In the genomic region with DNA sequence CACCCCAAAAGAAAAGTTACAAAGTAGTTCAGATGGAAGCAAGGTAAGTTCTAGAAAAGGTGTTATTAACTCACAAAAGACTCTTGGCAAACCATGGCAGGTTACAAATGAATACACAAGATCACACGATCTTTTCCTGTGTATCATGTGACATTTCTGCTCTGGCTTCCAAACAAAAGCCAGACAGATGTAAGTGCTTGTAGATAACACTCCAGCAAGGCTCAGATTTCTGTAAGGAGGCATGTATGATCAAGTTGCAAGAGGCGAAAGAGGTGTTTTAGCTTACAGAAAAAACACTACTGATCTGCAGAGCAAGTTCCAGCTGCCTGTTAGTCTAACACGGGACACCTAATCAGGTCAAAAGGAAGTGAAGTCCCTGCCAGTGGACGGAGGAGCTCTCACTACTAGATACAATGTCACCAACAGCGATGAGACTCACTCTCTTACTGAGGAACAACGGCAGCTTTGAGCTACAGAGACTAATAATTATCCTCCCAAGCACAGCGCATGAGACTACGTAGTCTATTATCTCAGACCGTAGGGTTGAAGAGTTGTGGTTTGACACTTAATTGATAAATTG, we compare ENCODE assay signal across 16 mouse cellular contexts. TPM values are rescaled to one million over a fixed set of nuclear protein-coding genes. Genes with fewer than 3 reads are reported as not detected.
A peak's percentile ranks its signal among the peaks of the same experiment; 100 is the strongest.
DNase-seq lines count a peak whose midpoint lies in the region; ATAC-seq and TF ChIP-seq lines count a peak whose summit lies in the region.
"Had no signal": no experiment of that assay in that cellular context is flagged by ENCODE, and none has a peak within 500 bp of the region (broad histone marks: within the 10 kb centered on the region; RNA-seq: fewer than 3 reads in every experiment).

No protein-coding gene starts in this region.

- TF ChIP-seq RAD21 in MEL (IDR thresholded peaks at IDR 0.05; ENCODE audit: low read depth, low read length) = no peak

- intact Hi-C loops in heart, postnatal 25 days (cut with DNase I) = no loop called here

- no peak overlapping the region for H3K4me3 ChIP-seq in heart, embryonic 15.5 days
- no peak overlapping the region for H3K4me3 ChIP-seq in MEL (ENCODE audit: control insufficient read depth in 1 of 2, insufficient read depth in 1 of 2, low read depth in 2 of 2, low read length in 2 of 2)
- no peak overlapping the region for H3K4me3 ChIP-seq in limb, embryonic 13.5 days
- H3K4me3 ChIP-seq: liver, embryonic 13.5 days had no signal

- H3K27ac ChIP-seq in heart, embryonic 15.5 days = peak overlapping the region; percentile 24
- H3K27ac ChIP-seq in MEL (ENCODE audit: control insufficient read depth, low read depth, low read length) = no peak overlapping the region
- H3K27ac ChIP-seq in limb, embryonic 13.5 days = no peak overlapping the region
- H3K27ac ChIP-seq: hindbrain, postnatal 0 days; liver, embryonic 13.5 days had no signal

- H3K4me2 ChIP-seq in heart, embryonic 15.5 days = peak overlapping the region; percentile 28
- 0 out of 2 replicates have a peak overlapping the region, but pooled peaks have one; percentile 28 for H3K4me2 ChIP-seq in limb, embryonic 13.5 days (replicated peaks)
- H3K4me2 ChIP-seq: liver, embryonic 13.5 days had no signal

- no peak for ATAC-seq in heart, embryonic 15.5 days (replicated peaks; ENCODE audit: insufficient number of reproducible peaks, insufficient read depth, low FRiP score, low read depth)
- no peak; the same call in 1 of the 2 replicates for ATAC-seq in limb, embryonic 13.5 days (ENCODE audit: low FRiP score, low read depth)
- ATAC-seq: activated CD4-positive, CD25-positive, alpha-beta regulatory T cell, adult 4 months; hindbrain, postnatal 0 days had no signal

- H3K4me1 ChIP-seq in heart, embryonic 15.5 days (replicated peaks) = peaks cover 12% of the 10 kb centered on the region
- no peaks in the 10 kb centered on the region; a peak in 1 of 4 replicates for H3K4me1 ChIP-seq in MEL (ENCODE audit: control insufficient read depth in 1 of 2, insufficient read depth in 2 of 2, low read length in 2 of 2)
- H3K4me1 ChIP-seq in limb, embryonic 13.5 days = peaks cover 9% of the 10 kb centered on the region
- H3K4me1 ChIP-seq: liver, embryonic 13.5 days had no signal

- no peak overlapping the region for H3K9ac ChIP-seq in heart, embryonic 15.5 days
- H3K9ac ChIP-seq in MEL (ENCODE audit: control insufficient read depth, low read depth, low read length, poor library complexity, severe bottlenecking) = no peak overlapping the region
- no peak overlapping the region for H3K9ac ChIP-seq in limb, embryonic 13.5 days
- H3K9ac ChIP-seq: liver, embryonic 13.5 days had no signal

- TF ChIP-seq POLR2A in MEL (IDR thresholded peaks at IDR 0.05; ENCODE audit: control insufficient read depth in 1 of 2, insufficient read depth in 1 of 2, low read depth in 1 of 2, low read length in 2 of 2, poor library complexity in 1 of 2) = no peak

- DNase-seq in embryo, embryonic 10 days (ENCODE audit: low spot score) = peak; percentile 36
- no peak for DNase-seq in embryo, embryonic 10.5 days (ENCODE audit: low spot score)
- DNase-seq in heart, postnatal 25 days (ENCODE audit: low spot score) = no peak
- DNase-seq in MEL (ENCODE audit: low read depth, low spot score) = peak; percentile 8
- DNase-seq in c-Kit-positive CD71-positive TER-119-positive erythroid progenitor cells, embryonic 14.5 days (ENCODE audit: low spot score) = no peak
- no peak for DNase-seq in ovary, postnatal 36 days (ENCODE audit: low spot score)
- DNase-seq: cerebellum, adult 18-20 months; kidney, postnatal 25 days; liver, embryonic 13.5 days; right cerebral cortex, postnatal 4 days; thymus, adult 2 months had no signal

- TF ChIP-seq CTCF in MEL (IDR thresholded peaks at IDR 0.05 in 2 of 3, conservative IDR thresholded peaks at IDR 0.05 in 1 of 3; ENCODE audit: control insufficient read depth in 1 of 3, insufficient read depth in 1 of 3, low read depth in 2 of 3, low read length in 3 of 3, poor library complexity in 1 of 3, severe bottlenecking in 1 of 3) = no peak

- no peaks in the 10 kb centered on the region for H3K9me3 ChIP-seq in heart, embryonic 15.5 days (replicated peaks)
- H3K9me3 ChIP-seq in MEL (replicated peaks; ENCODE audit: insufficient read depth, low read length) = no peaks in the 10 kb centered on the region
- H3K9me3 ChIP-seq in limb, embryonic 13.5 days = no peaks in the 10 kb centered on the region; the same call in 1 of the 2 replicates
- H3K9me3 ChIP-seq: liver, embryonic 13.5 days had no signal

- H3K36me3 ChIP-seq in heart, embryonic 15.5 days = no peaks in the 10 kb centered on the region
- no peaks in the 10 kb centered on the region for H3K36me3 ChIP-seq in MEL (ENCODE audit: control insufficient read depth in 1 of 2, insufficient read depth in 2 of 2, low read length in 2 of 2)
- no peaks in the 10 kb centered on the region for H3K36me3 ChIP-seq in limb, embryonic 13.5 days
- H3K36me3 ChIP-seq: liver, embryonic 13.5 days had no signal

- no peaks in the 10 kb centered on the region for H3K27me3 ChIP-seq in heart, embryonic 15.5 days
- peaks cover 2 to 5% of the 10 kb centered on the region in 2 experiments; a peak in 2 of 4 replicates for H3K27me3 ChIP-seq in MEL (ENCODE audit: control insufficient read depth in 1 of 2, insufficient read depth in 2 of 2, low read length in 2 of 2)
- no peaks in the 10 kb centered on the region for H3K27me3 ChIP-seq in limb, embryonic 13.5 days

- H3K79me2 ChIP-seq in MEL (ENCODE audit: control insufficient read depth, insufficient read depth, low read length, poor library complexity) = no peaks in the 10 kb centered on the region

- 9% methylated on average over 9 of the region's 9 CpGs for WGBS in heart, embryonic 15.5 days
- 46% methylated on average over 9 of the region's 9 CpGs for WGBS in limb, embryonic 13.5 days

- no peak for TF ChIP-seq EP300 in MEL (IDR thresholded peaks at IDR 0.05; ENCODE audit: low read depth in 1 of 2, low read length in 2 of 2)

TF ChIP-seq in MEL, 35 proteins besides CTCF, POLR2A, EP300 and RAD21:
- TF ChIP-seq KAT2A (conservative IDR thresholded peaks at IDR 0.05; ENCODE audit: low read depth, low read length) (no peak), POLR2AphosphoS2 (IDR thresholded peaks at IDR 0.05; ENCODE audit: low read length) (no peak), MAX (IDR thresholded peaks at IDR 0.05; ENCODE audit: low read length) (no peak), NRF1 (IDR thresholded peaks at IDR 0.05; ENCODE audit: insufficient read depth, low read depth, low read length, poor library complexity, severe bottlenecking) (no peak), TAL1 (IDR thresholded peaks at IDR 0.05; ENCODE audit: low read length) (no peak), ZC3H11A (IDR thresholded peaks at IDR 0.05; ENCODE audit: low read depth, low read length) (no peak), MAFK (IDR thresholded peaks at IDR 0.05; ENCODE audit: borderline replicate concordance, low read depth, low read length) (no peak), MEF2A (IDR thresholded peaks at IDR 0.05; ENCODE audit: extremely low read depth, insufficient replicate concordance, low read depth, low read length, poor library complexity, severe bottlenecking) (no peak), TCF12 (IDR thresholded peaks at IDR 0.05; ENCODE audit: low read depth, low read length) (no peak), ELF1 (IDR thresholded peaks at IDR 0.05; ENCODE audit: low read depth, low read length) (no peak), E2F4 (IDR thresholded peaks at IDR 0.05; ENCODE audit: borderline replicate concordance, low read depth, low read length) (no peak), MAZ (IDR thresholded peaks at IDR 0.05; ENCODE audit: low read depth, low read length) (no peak), MYC (IDR thresholded peaks at IDR 0.05; ENCODE audit: low read depth, low read length) (no peak), JUND (IDR thresholded peaks at IDR 0.05; ENCODE audit: low read depth, low read length) (no peak), ZMIZ1 (IDR thresholded peaks at IDR 0.05; ENCODE audit: low read depth, low read length) (no peak), UBTF (IDR thresholded peaks at IDR 0.05; ENCODE audit: borderline replicate concordance, insufficient read depth, low read depth, low read length) (no peak), HCFC1 (IDR thresholded peaks at IDR 0.05; ENCODE audit: low read depth, low read length) (no peak), GATA1 (IDR thresholded peaks at IDR 0.05; ENCODE audit: low read depth, low read length) (no peak), ZKSCAN1 (IDR thresholded peaks at IDR 0.05; ENCODE audit: low read depth, low read length) (no peak)

RNA-seq across cellular contexts. Expression of a gene that starts 13.8 kb away (rescaled TPM):
- polyA plus RNA-seq in heart, embryonic 15.5 days (2015; fragmentation: Nextera tagmentation; extraction: Ambion mirVana) = 4.1 and 6.3 TPM in 2 replicates
- total RNA-seq in heart, postnatal 25 days (2021) = 1 to 10 TPM; 2.7 to 3.7 TPM
- 1.1 and 1.4 TPM in 2 replicates for total RNA-seq in MEL (2012; rRNA removed)
- polyA plus RNA-seq in MEL (2012; ENCODE audit: insufficient read depth in 1 of 2, insufficient read length in 2 of 2, low read depth in 1 of 2, low replicate concordance in 2 of 2, missing spikeins in 1 of 2) = 1 to 10 TPM in 1 of 2 experiments, not detected in 1; 1.8 TPM
- 11.3 and 12.7 TPM in 2 replicates for polyA plus RNA-seq in limb, embryonic 13.5 days (2015; fragmentation: Nextera tagmentation; extraction: Ambion mirVana)
- total RNA-seq: monocyte, adult 5-6 weeks had no signal

RNA-seq across cellular contexts. Expression of a gene that starts 46.0 kb away (rescaled TPM):
- polyA plus RNA-seq in heart, embryonic 15.5 days (2015; fragmentation: Nextera tagmentation; extraction: Ambion mirVana) = 42.1 and 52.3 TPM in 2 replicates
- 10 to 100 TPM; 75.9 to 79.1 TPM for total RNA-seq in heart, postnatal 25 days (2021)
- not detected in 2 replicates for total RNA-seq in MEL (2012; rRNA removed)
- polyA plus RNA-seq in MEL (2012; ENCODE audit: insufficient read depth in 1 of 2, insufficient read length in 2 of 2, low read depth in 1 of 2, low replicate concordance in 2 of 2, missing spikeins in 1 of 2) = not detected
- 16.9 and 18.4 TPM in 2 replicates for polyA plus RNA-seq in limb, embryonic 13.5 days (2015; fragmentation: Nextera tagmentation; extraction: Ambion mirVana)

Comparison
In these comparisons a context has a peak if more than half of its experiments do, and no peak if none do; other contexts are left out.
1. DNase-seq: peak in embryo, embryonic 10 days (single experiment) and MEL (single experiment); none in embryo, embryonic 10.5 days (single experiment), heart, postnatal 25 days (single experiment), c-Kit-positive CD71-positive TER-119-positive erythroid progenitor cells, embryonic 14.5 days (single experiment) and ovary, postnatal 36 days (single experiment).
2. RNA of a gene that starts 46.0 kb away (polyA plus RNA-seq): 42.1 to 52.3 TPM in heart, embryonic 15.5 days and 16.9 to 18.4 TPM in limb, embryonic 13.5 days; not detected in MEL; every median in the first group is over 10 times any median in the second.